Mouse (Mus musculus): ENCODE data around the gene Zbed6. TPM values are rescaled to one million over a fixed set of nuclear protein-coding genes. Genes with fewer than 3 reads are reported as not detected.

Zbed6 gene
- polyA plus RNA-seq, 1 experiment from 2014 or later = not detected

- ATAC-seq (ENCODE audit: low read depth) = no peak
- WGBS (ENCODE audit: insufficient replicate concordance) = 78% methylated on average over 6 of the region's 6 CpGs
- H3K27me3 ChIP-seq (ENCODE audit: control insufficient read depth, insufficient read depth, low read depth, low read length) = no peaks in the 10 kb centered on the region
- no peak overlapping the region for H3K4me2 ChIP-seq (ENCODE audit: low read depth, low read length)
- peaks cover 7% of the 10 kb centered on the region for H3K4me1 ChIP-seq (ENCODE audit: control insufficient read depth, low read depth, low read length)
- H3K9ac ChIP-seq (ENCODE audit: low read depth, low read length) = no peak overlapping the region
- no peak overlapping the region for H3K4me3 ChIP-seq (ENCODE audit: low read depth, low read length)
- no peaks in the 10 kb centered on the region for H3K9me3 ChIP-seq (replicated peaks; ENCODE audit: control insufficient read depth, low read length)
- no peak overlapping the region for H3K27ac ChIP-seq (ENCODE audit: low read length)
- H3K36me3 ChIP-seq (ENCODE audit: control insufficient read depth, insufficient read depth) = no peaks in the 10 kb centered on the region
These were observed 30.4 kb upstream of the Zbed6 start for GRCm38 (mm10) chr1:133691046-133691445.

- Histone ChIP-seq H3K36me3 (ENCODE audit: control insufficient read depth, insufficient read depth) (no peaks in the 10 kb centered on the region), H3K4me1 (ENCODE audit: control insufficient read depth, low read depth, low read length) (peaks cover 4% of the 10 kb centered on the region), H3K9me3 (replicated peaks; ENCODE audit: control insufficient read depth, low read length) (no peaks in the 10 kb centered on the region), H3K9ac (ENCODE audit: low read depth, low read length) (no peak within 1 kb of the TSS), H3K27ac (ENCODE audit: low read length) (no peak within 1 kb of the TSS), H3K4me2 (ENCODE audit: low read depth, low read length) (no peak within 1 kb of the TSS), H3K4me3 (ENCODE audit: low read depth, low read length) (no peak within 1 kb of the TSS), H3K27me3 (ENCODE audit: control insufficient read depth, insufficient read depth, low read depth, low read length) (no peaks in the 10 kb centered on the region)
- ATAC-seq (ENCODE audit: low read depth) = no peak
- WGBS (ENCODE audit: insufficient replicate concordance) = 11% methylated on average over 6 of the region's 6 CpGs
These were observed 29.2 kb upstream of the Zbed6 start, which contains the start of gene Lax1 for GRCm38 (mm10) chr1:133689897-133690296. TSS of gene Lax1 (minus strand) at chr1:133690108.

- H3K27me3 ChIP-seq (ENCODE audit: control insufficient read depth, insufficient read depth, low read depth, low read length) = no peaks in the 10 kb centered on the region
- H3K4me1 ChIP-seq (ENCODE audit: control insufficient read depth, low read depth, low read length) = no peaks in the 10 kb centered on the region
- no peak overlapping the region for H3K9ac ChIP-seq (ENCODE audit: low read depth, low read length)
- no peak overlapping the region for H3K27ac ChIP-seq (ENCODE audit: low read length)
- H3K4me2 ChIP-seq (ENCODE audit: low read depth, low read length) = no peak overlapping the region
- 59% methylated on average over 7 of the region's 7 CpGs for WGBS (ENCODE audit: insufficient replicate concordance)
- H3K36me3 ChIP-seq (ENCODE audit: control insufficient read depth, insufficient read depth) = no peaks in the 10 kb centered on the region
- H3K9me3 ChIP-seq (replicated peaks; ENCODE audit: control insufficient read depth, low read length) = no peaks in the 10 kb centered on the region
- ATAC-seq (ENCODE audit: low read depth) = no peak
- H3K4me3 ChIP-seq (ENCODE audit: low read depth, low read length) = no peak overlapping the region
These were observed 27.6 kb upstream of the Zbed6 start for GRCm38 (mm10) chr1:133688301-133688700.

GRCm38 (mm10) chr1:133685749-133686519 lies 25.2 kb upstream of the Zbed6 start:
- peak; percentile 90 for ATAC-seq (ENCODE audit: low read depth)
- H3K9me3 ChIP-seq (replicated peaks; ENCODE audit: control insufficient read depth, low read length) = no peaks in the 10 kb centered on the region
- H3K27ac ChIP-seq (ENCODE audit: low read length) = peak overlapping the region; percentile 20
- no peak overlapping the region for H3K4me2 ChIP-seq (ENCODE audit: low read depth, low read length)
- H3K4me1 ChIP-seq (ENCODE audit: control insufficient read depth, low read depth, low read length) = no peaks in the 10 kb centered on the region
- H3K36me3 ChIP-seq (ENCODE audit: control insufficient read depth, insufficient read depth) = no peaks in the 10 kb centered on the region
- no peaks in the 10 kb centered on the region for H3K27me3 ChIP-seq (ENCODE audit: control insufficient read depth, insufficient read depth, low read depth, low read length)
- no peak overlapping the region for H3K4me3 ChIP-seq (ENCODE audit: low read depth, low read length)
- H3K9ac ChIP-seq (ENCODE audit: low read depth, low read length) = no peak overlapping the region
- WGBS (ENCODE audit: insufficient replicate concordance) = 59% methylated on average over 10 of the region's 10 CpGs

- Histone ChIP-seq H3K27ac (ENCODE audit: low read length) (no peak overlapping the region), H3K27me3 (ENCODE audit: control insufficient read depth, insufficient read depth, low read depth, low read length) (no peaks in the 10 kb centered on the region), H3K4me3 (ENCODE audit: low read depth, low read length) (no peak overlapping the region), H3K36me3 (ENCODE audit: control insufficient read depth, insufficient read depth) (no peaks in the 10 kb centered on the region), H3K4me2 (ENCODE audit: low read depth, low read length) (no peak overlapping the region), H3K9ac (ENCODE audit: low read depth, low read length) (no peak overlapping the region), H3K4me1 (ENCODE audit: control insufficient read depth, low read depth, low read length) (no peaks in the 10 kb centered on the region), H3K9me3 (replicated peaks; ENCODE audit: control insufficient read depth, low read length) (no peaks in the 10 kb centered on the region)
- WGBS (ENCODE audit: insufficient replicate concordance) = 44% methylated on average over 3 of the region's 3 CpGs
- no peak for ATAC-seq (ENCODE audit: low read depth)
These were observed 11.1 kb upstream of the Zbed6 start for GRCm38 (mm10) chr1:133671801-133672200.

GRCm38 (mm10) chr1:133671266-133671665 lies 10.6 kb upstream of the Zbed6 start:
- no peak overlapping the region for H3K27ac ChIP-seq (ENCODE audit: low read length)
- no peaks in the 10 kb centered on the region for H3K27me3 ChIP-seq (ENCODE audit: control insufficient read depth, insufficient read depth, low read depth, low read length)
- 47% methylated on average over 3 of the region's 3 CpGs for WGBS (ENCODE audit: insufficient replicate concordance)
- H3K4me3 ChIP-seq (ENCODE audit: low read depth, low read length) = no peak overlapping the region
- no peaks in the 10 kb centered on the region for H3K4me1 ChIP-seq (ENCODE audit: control insufficient read depth, low read depth, low read length)
- no peaks in the 10 kb centered on the region for H3K36me3 ChIP-seq (ENCODE audit: control insufficient read depth, insufficient read depth)
- H3K9ac ChIP-seq (ENCODE audit: low read depth, low read length) = no peak overlapping the region
- H3K4me2 ChIP-seq (ENCODE audit: low read depth, low read length) = no peak overlapping the region
- ATAC-seq (ENCODE audit: low read depth) = no peak
- no peaks in the 10 kb centered on the region for H3K9me3 ChIP-seq (replicated peaks; ENCODE audit: control insufficient read depth, low read length)

GRCm38 (mm10) chr1:133670776-133671175 lies 10.1 kb upstream of the Zbed6 start:
- WGBS (ENCODE audit: insufficient replicate concordance) = 33% methylated on average over 6 of the region's 6 CpGs
- H3K9me3 ChIP-seq (replicated peaks; ENCODE audit: control insufficient read depth, low read length) = no peaks in the 10 kb centered on the region
- no peaks in the 10 kb centered on the region for H3K27me3 ChIP-seq (ENCODE audit: control insufficient read depth, insufficient read depth, low read depth, low read length)
- H3K4me1 ChIP-seq (ENCODE audit: control insufficient read depth, low read depth, low read length) = no peaks in the 10 kb centered on the region
- ATAC-seq (ENCODE audit: low read depth) = no peak
- no peak overlapping the region for H3K4me2 ChIP-seq (ENCODE audit: low read depth, low read length)
- H3K4me3 ChIP-seq (ENCODE audit: low read depth, low read length) = no peak overlapping the region
- H3K27ac ChIP-seq (ENCODE audit: low read length) = no peak overlapping the region
- H3K9ac ChIP-seq (ENCODE audit: low read depth, low read length) = no peak overlapping the region
- H3K36me3 ChIP-seq (ENCODE audit: control insufficient read depth, insufficient read depth) = no peaks in the 10 kb centered on the region

- Histone ChIP-seq H3K27me3 (ENCODE audit: control insufficient read depth, insufficient read depth, low read depth, low read length) (no peaks in the 10 kb centered on the region), H3K27ac (ENCODE audit: low read length) (no peak overlapping the region), H3K4me3 (ENCODE audit: low read depth, low read length) (no peak overlapping the region), H3K9ac (ENCODE audit: low read depth, low read length) (no peak overlapping the region), H3K36me3 (ENCODE audit: control insufficient read depth, insufficient read depth) (no peaks in the 10 kb centered on the region), H3K4me2 (ENCODE audit: low read depth, low read length) (no peak overlapping the region), H3K4me1 (ENCODE audit: control insufficient read depth, low read depth, low read length) (no peaks in the 10 kb centered on the region), H3K9me3 (replicated peaks; ENCODE audit: control insufficient read depth, low read length) (no peaks in the 10 kb centered on the region)
- ATAC-seq (ENCODE audit: low read depth) = no peak
- 68% methylated on average over 12 of the region's 12 CpGs for WGBS (ENCODE audit: insufficient replicate concordance)
These were observed 9.5 kb upstream of the Zbed6 start for GRCm38 (mm10) chr1:133670190-133670589.

- Histone ChIP-seq H3K27me3 (ENCODE audit: control insufficient read depth, insufficient read depth, low read depth, low read length) (no peaks in the 10 kb centered on the region), H3K4me2 (ENCODE audit: low read depth, low read length) (no peak overlapping the region), H3K4me1 (ENCODE audit: control insufficient read depth, low read depth, low read length) (no peaks in the 10 kb centered on the region), H3K4me3 (ENCODE audit: low read depth, low read length) (no peak overlapping the region), H3K9ac (ENCODE audit: low read depth, low read length) (no peak overlapping the region), H3K27ac (ENCODE audit: low read length) (no peak overlapping the region), H3K9me3 (replicated peaks; ENCODE audit: control insufficient read depth, low read length) (no peaks in the 10 kb centered on the region), H3K36me3 (ENCODE audit: control insufficient read depth, insufficient read depth) (no peaks in the 10 kb centered on the region)
- WGBS (ENCODE audit: insufficient replicate concordance) = 75% methylated on average over 3 of the region's 3 CpGs
- no peak for ATAC-seq (ENCODE audit: low read depth)
These were observed 7.9 kb upstream of the Zbed6 start for GRCm38 (mm10) chr1:133668618-133669017.

Measured in liver, embryonic 16.5 days (tissue).